Mouse (Mus musculus): Measurements from ENCODE around the gene Fndc7. TPM values are rescaled to one million over a fixed set of nuclear protein-coding genes. Genes with fewer than 3 reads are reported as not detected.
"Not testable (repeated sequence)": the region's sequence is repeated elsewhere in the genome, so short reads cannot be mapped to it uniquely, and the experiment has no call there.

Fndc7 gene
- polyA plus RNA-seq, 1 experiment from 2014 or later, result 0.05 TPM

GRCm38 (mm10) chr3:108840716-108841054 is 49.1 kb downstream of the Fndc7 start:
- Histone ChIP-seq H3K9me3 (ENCODE audit: control insufficient read depth, low read length) (no peaks in the 10 kb centered on the region), H3K4me3 (ENCODE audit: control insufficient read depth in 1 of 2, insufficient read depth in 1 of 2, low read depth in 1 of 2, low read length in 2 of 2) (peak overlapping the region in 1 of 2 experiments; percentile 76; a peak in 2 of 4 replicates), H3K9ac (ENCODE audit: low read length) (no peak overlapping the region), H3K36me3 (ENCODE audit: control insufficient read depth, insufficient read depth, low read length) (peaks cover 9% of the 10 kb centered on the region; the same call in 1 of the 2 replicates), H3K4me2 (ENCODE audit: low read length) (no peak overlapping the region), H3K27ac (replicated peaks in 1 of 2; ENCODE audit: control insufficient read depth in 1 of 2, insufficient read depth in 1 of 2, low read depth in 2 of 2, low read length in 2 of 2) (no peak overlapping the region), H3K27me3 (ENCODE audit: control insufficient read depth, insufficient read depth, low read length) (no peaks in the 10 kb centered on the region), H3K4me1 (ENCODE audit: control insufficient read depth in 2 of 2, insufficient read depth in 2 of 2, low read length in 2 of 2) (peaks cover 3 to 13% of the 10 kb centered on the region in 2 experiments; a peak in 3 of 4 replicates)
- 54% methylated on average over 4 of the region's 4 CpGs for WGBS
- ATAC-seq (ENCODE audit: insufficient number of reproducible peaks, insufficient read depth, low FRiP score, low read depth), result no peak

DNA sequence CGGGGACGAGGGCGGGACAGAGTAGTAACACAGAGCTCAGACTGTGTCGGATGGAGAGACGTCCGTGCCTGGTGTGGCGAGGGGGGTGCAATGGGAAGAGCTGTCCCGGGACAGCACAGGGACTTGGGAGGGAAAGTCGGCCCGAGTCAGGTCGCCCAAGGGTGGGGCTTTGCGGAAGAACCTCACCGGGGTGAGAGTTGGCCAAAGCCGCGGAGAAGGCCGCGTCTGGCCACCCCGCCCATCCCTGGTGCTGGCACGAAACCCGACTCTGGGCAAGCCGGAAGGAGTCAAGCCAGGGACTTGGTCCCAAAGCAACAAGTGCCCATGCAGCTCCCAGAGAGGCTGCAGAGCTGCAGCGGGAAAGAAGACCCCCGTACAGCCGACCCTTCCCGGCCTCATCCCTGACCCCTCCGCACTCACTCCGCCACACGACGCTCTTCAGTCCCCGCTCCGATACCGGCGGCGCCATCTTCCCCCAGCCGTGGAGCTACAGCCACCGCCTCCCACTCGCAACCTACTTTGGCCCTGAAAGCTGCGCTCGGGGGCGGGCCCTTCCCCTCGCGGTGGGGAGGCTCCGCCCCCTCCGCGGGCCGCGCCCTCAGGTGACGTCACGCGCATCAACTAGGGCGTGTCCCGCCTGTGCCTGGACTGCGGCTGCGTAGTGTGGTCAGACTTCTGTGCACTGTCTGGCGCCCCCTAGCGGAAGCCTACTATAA is 49.6 kb downstream of the Fndc7 start, which contains the start of gene Stxbp3:
Gene Stxbp3 (minus strand): TSS at position 527 of the 716 bp plus-strand sequence.
- Histone ChIP-seq H3K9me3 (ENCODE audit: control insufficient read depth, low read length) (no peaks in the 10 kb centered on the region), H3K4me1 (ENCODE audit: control insufficient read depth in 2 of 2, insufficient read depth in 2 of 2, low read length in 2 of 2) (peaks cover 3 to 13% of the 10 kb centered on the region in 2 experiments; a peak in 3 of 4 replicates), H3K4me3 (ENCODE audit: control insufficient read depth in 1 of 2, insufficient read depth in 1 of 2, low read depth in 1 of 2, low read length in 2 of 2) (peak within 1 kb of the TSS; percentile 76 to 92), H3K9ac (ENCODE audit: low read length) (peak within 1 kb of the TSS; percentile 85), H3K27me3 (ENCODE audit: control insufficient read depth, insufficient read depth, low read length) (no peaks in the 10 kb centered on the region), H3K27ac (replicated peaks in 1 of 2; ENCODE audit: control insufficient read depth in 1 of 2, insufficient read depth in 1 of 2, low read depth in 2 of 2, low read length in 2 of 2) (peak within 1 kb of the TSS; percentile 87 to 88), H3K4me2 (ENCODE audit: low read length) (peak within 1 kb of the TSS; percentile 80), H3K36me3 (ENCODE audit: control insufficient read depth, insufficient read depth, low read length) (peaks cover 9% of the 10 kb centered on the region; the same call in 1 of the 2 replicates)
- ATAC-seq (ENCODE audit: insufficient number of reproducible peaks, insufficient read depth, low FRiP score, low read depth), result peak; percentile 100
- WGBS, result under 1% methylated on average over 53 of the region's 56 CpGs

- Histone ChIP-seq H3K9ac (ENCODE audit: low read length) (peak overlapping the region; percentile 85), H3K4me2 (ENCODE audit: low read length) (peak overlapping the region; percentile 80), H3K36me3 (ENCODE audit: control insufficient read depth, insufficient read depth, low read length) (peaks cover 9% of the 10 kb centered on the region; the same call in 1 of the 2 replicates), H3K4me3 (ENCODE audit: control insufficient read depth in 1 of 2, insufficient read depth in 1 of 2, low read depth in 1 of 2, low read length in 2 of 2) (peak overlapping the region; percentile 76 to 92), H3K27ac (replicated peaks in 1 of 2; ENCODE audit: control insufficient read depth in 1 of 2, insufficient read depth in 1 of 2, low read depth in 2 of 2, low read length in 2 of 2) (peak overlapping the region; percentile 87 to 88), H3K4me1 (ENCODE audit: control insufficient read depth in 2 of 2, insufficient read depth in 2 of 2, low read length in 2 of 2) (peaks cover 3 to 13% of the 10 kb centered on the region in 2 experiments; a peak in 3 of 4 replicates), H3K27me3 (ENCODE audit: control insufficient read depth, insufficient read depth, low read length) (no peaks in the 10 kb centered on the region), H3K9me3 (ENCODE audit: control insufficient read depth, low read length) (no peaks in the 10 kb centered on the region)
- 5% methylated on average over 8 of the region's 8 CpGs for WGBS
- no peak for ATAC-seq (ENCODE audit: insufficient number of reproducible peaks, insufficient read depth, low FRiP score, low read depth)
Observed at GRCm38 (mm10) chr3:108839647-108839999, 50.2 kb downstream of the Fndc7 start.

DNA sequence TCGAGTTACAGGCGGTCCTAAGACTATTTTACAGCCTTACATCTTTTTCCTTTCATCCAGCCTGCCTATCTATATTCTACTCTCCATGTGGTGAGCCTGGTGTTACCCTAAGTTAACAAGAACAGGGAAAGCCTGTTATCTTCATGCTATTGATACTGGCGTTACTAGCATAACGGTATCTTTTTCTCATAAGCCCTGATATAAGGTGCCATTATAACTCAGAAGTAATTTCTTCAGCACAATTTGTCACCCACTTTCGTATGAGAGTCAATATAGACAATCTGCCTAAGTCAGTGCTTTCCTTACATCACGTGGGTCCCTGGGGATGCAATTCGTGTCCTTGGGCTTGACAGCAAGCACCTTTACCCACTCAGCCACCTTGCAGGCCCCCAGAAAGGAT is 50.8 kb downstream of the Fndc7 start:
- no peak for ATAC-seq (ENCODE audit: insufficient number of reproducible peaks, insufficient read depth, low FRiP score, low read depth)
- peak overlapping the region; percentile 85 for H3K9ac ChIP-seq (ENCODE audit: low read length)
- peak overlapping the region in 1 of 2 experiments; percentile 76; a peak in 2 of 4 replicates for H3K4me3 ChIP-seq (ENCODE audit: control insufficient read depth in 1 of 2, insufficient read depth in 1 of 2, low read depth in 1 of 2, low read length in 2 of 2)
- no peak overlapping the region for H3K27ac ChIP-seq (replicated peaks in 1 of 2; ENCODE audit: control insufficient read depth in 1 of 2, insufficient read depth in 1 of 2, low read depth in 2 of 2, low read length in 2 of 2)
- peak overlapping the region; percentile 80 for H3K4me2 ChIP-seq (ENCODE audit: low read length)
- WGBS, result 62% methylated on average over 7 of the region's 7 CpGs
- H3K27me3 ChIP-seq (ENCODE audit: control insufficient read depth, insufficient read depth, low read length), result no peaks in the 10 kb centered on the region
- H3K4me1 ChIP-seq (ENCODE audit: control insufficient read depth in 2 of 2, insufficient read depth in 2 of 2, low read length in 2 of 2), result peaks cover 2 to 13% of the 10 kb centered on the region in 2 experiments; a peak in 3 of 4 replicates
- peaks cover 9% of the 10 kb centered on the region; the same call in 1 of the 2 replicates for H3K36me3 ChIP-seq (ENCODE audit: control insufficient read depth, insufficient read depth, low read length)
- H3K9me3 ChIP-seq (ENCODE audit: control insufficient read depth, low read length), result no peaks in the 10 kb centered on the region

- no peaks in the 10 kb centered on the region for H3K9me3 ChIP-seq (ENCODE audit: control insufficient read depth, low read length)
- H3K27ac ChIP-seq (replicated peaks in 1 of 2; ENCODE audit: control insufficient read depth in 1 of 2, insufficient read depth in 1 of 2, low read depth in 2 of 2, low read length in 2 of 2), result no peak overlapping the region
- ATAC-seq (ENCODE audit: insufficient number of reproducible peaks, insufficient read depth, low FRiP score, low read depth), result no peak
- no peak overlapping the region for H3K4me2 ChIP-seq (ENCODE audit: low read length)
- H3K27me3 ChIP-seq (ENCODE audit: control insufficient read depth, insufficient read depth, low read length), result no peaks in the 10 kb centered on the region
- peaks cover 9% of the 10 kb centered on the region; the same call in 1 of the 2 replicates for H3K36me3 ChIP-seq (ENCODE audit: control insufficient read depth, insufficient read depth, low read length)
- no peak overlapping the region for H3K9ac ChIP-seq (ENCODE audit: low read length)
- peaks cover 0 to 13% of the 10 kb centered on the region in 2 experiments; a peak in 3 of 4 replicates for H3K4me1 ChIP-seq (ENCODE audit: control insufficient read depth in 2 of 2, insufficient read depth in 2 of 2, low read length in 2 of 2)
- 91% methylated on average over 6 of the region's 6 CpGs for WGBS
- no peak overlapping the region for H3K4me3 ChIP-seq (ENCODE audit: control insufficient read depth in 1 of 2, insufficient read depth in 1 of 2, low read depth in 1 of 2, low read length in 2 of 2)
Observed at GRCm38 (mm10) chr3:108836931-108837330, 52.9 kb downstream of the Fndc7 start.

GRCm38 (mm10) chr3:108833717-108834116 is 56.1 kb downstream of the Fndc7 start:
- not testable (repeated sequence) for H3K4me2 ChIP-seq (ENCODE audit: low read length); ATAC-seq (ENCODE audit: insufficient number of reproducible peaks, insufficient read depth, low FRiP score, low read depth); H3K27ac ChIP-seq (replicated peaks in 1 of 2; ENCODE audit: control insufficient read depth in 1 of 2, insufficient read depth in 1 of 2, low read depth in 2 of 2, low read length in 2 of 2)

GRCm38 (mm10) chr3:108831750-108832149 is 58.1 kb downstream of the Fndc7 start:
- 95% methylated on average over 6 of the region's 6 CpGs for WGBS
- H3K4me1 ChIP-seq (ENCODE audit: control insufficient read depth in 2 of 2, insufficient read depth in 2 of 2, low read length in 2 of 2), result peaks cover 4 to 6% of the 10 kb centered on the region in 2 experiments; a peak in 3 of 4 replicates
- no peak overlapping the region for H3K4me2 ChIP-seq (ENCODE audit: low read length)
- H3K9ac ChIP-seq (ENCODE audit: low read length), result no peak overlapping the region
- no peak overlapping the region for H3K4me3 ChIP-seq (ENCODE audit: control insufficient read depth in 1 of 2, insufficient read depth in 1 of 2, low read depth in 1 of 2, low read length in 2 of 2)
- no peaks in the 10 kb centered on the region for H3K27me3 ChIP-seq (ENCODE audit: control insufficient read depth, insufficient read depth, low read length)
- H3K9me3 ChIP-seq (ENCODE audit: control insufficient read depth, low read length), result no peaks in the 10 kb centered on the region
- no peak for ATAC-seq (ENCODE audit: insufficient number of reproducible peaks, insufficient read depth, low FRiP score, low read depth)
- H3K27ac ChIP-seq (replicated peaks in 1 of 2; ENCODE audit: control insufficient read depth in 1 of 2, insufficient read depth in 1 of 2, low read depth in 2 of 2, low read length in 2 of 2), result no peak overlapping the region
- peaks cover 16% of the 10 kb centered on the region for H3K36me3 ChIP-seq (ENCODE audit: control insufficient read depth, insufficient read depth, low read length)

More at GRCm38 (mm10) chr3:108833717-108834116, 56.1 kb downstream of the Fndc7 start:
- not testable (repeated sequence) for H3K27me3 ChIP-seq (ENCODE audit: control insufficient read depth, insufficient read depth, low read length); H3K9me3 ChIP-seq (ENCODE audit: control insufficient read depth, low read length); H3K36me3 ChIP-seq (ENCODE audit: control insufficient read depth, insufficient read depth, low read length); H3K4me3 ChIP-seq (ENCODE audit: control insufficient read depth in 1 of 2, insufficient read depth in 1 of 2, low read depth in 1 of 2, low read length in 2 of 2); H3K9ac ChIP-seq (ENCODE audit: low read length)
- 83% methylated on average over 1 of the region's 1 CpGs for WGBS
- peaks cover 4 to 12% of the 10 kb centered on the region in 2 experiments; a peak in 3 of 4 replicates for H3K4me1 ChIP-seq (ENCODE audit: control insufficient read depth in 2 of 2, insufficient read depth in 2 of 2, low read length in 2 of 2)

All from heart, embryonic 14.5 days (tissue).